Mouse (Mus musculus): Measurements from ENCODE around the gene Ociad2.

Ociad2 gene

GRCm38 (mm10) chr5:73301601-73302307, 39.1 kb downstream of the Ociad2 start:
- DNase-seq: no peak

GRCm38 (mm10) chr5:73295916-73296315, 44.9 kb downstream of the Ociad2 start:
- DNase-seq: no peak

- DNase-seq: no peak
Measured at GRCm38 (mm10) chr5:73295016-73295415, 45.8 kb downstream of the Ociad2 start.

GRCm38 (mm10) chr5:73293458-73293827, 47.4 kb downstream of the Ociad2 start:
- no peak for DNase-seq

- DNase-seq: peak; percentile 95 to 97
Measured at GRCm38 (mm10) chr5:73292502-73293457, 48.0 kb downstream of the Ociad2 start, which contains the start of gene Ociad1. Gene Ociad1 (plus strand): TSS chr5:73292784.

- no peak for DNase-seq
Measured at GRCm38 (mm10) chr5:73289900-73290299, 50.9 kb downstream of the Ociad2 start.

- no peak for DNase-seq
Measured at GRCm38 (mm10) chr5:73286603-73287002, 54.2 kb downstream of the Ociad2 start.

GRCm38 (mm10) chr5:73285470-73285978, 55.3 kb downstream of the Ociad2 start:
- DNase-seq: no peak

GRCm38 (mm10) chr5:73284046-73284445, 56.8 kb downstream of the Ociad2 start:
- no peak for DNase-seq

GRCm38 (mm10) chr5:73280567-73280850, 60.3 kb downstream of the Ociad2 start:
- DNase-seq: no peak

GRCm38 (mm10) chr5:73279732-73280566, 60.9 kb downstream of the Ociad2 start:
- no peak for DNase-seq

GRCm38 (mm10) chr5:73279190-73279589, 61.6 kb downstream of the Ociad2 start:
- DNase-seq: no peak

- no peak for DNase-seq
Measured at GRCm38 (mm10) chr5:73274941-73275340, 65.9 kb downstream of the Ociad2 start.

- DNase-seq: no peak
Measured at GRCm38 (mm10) chr5:73273171-73273570, 67.7 kb downstream of the Ociad2 start.
